Mouse (Mus musculus) left cerebral cortex, postnatal 25 days (tissue): Measurements from ENCODE around the gene Hnrnpa2b1. TPM values are rescaled to one million over a fixed set of nuclear protein-coding genes. Genes with fewer than 3 reads are reported as not detected.

Source experiments
- DNase-seq, 2 experiments: peaks; one replicate each; pipeline ENCODE4 v3.0.0; 2022; ENCODE audit warnings: low spot score in 2 of 2, mixed read lengths in 1 of 2
- intact Hi-C: fragments of 180-260 bp; cut with DNase I; formaldehyde crosslinking; loops from one replicate; pipeline ENCODE4 v1.15.1; 2025
- total RNA-seq, 2 experiments: library from RNA; stranded (reverse); gene quantifications; 2 replicates each; pipeline ENCODE4 v1.2.3; 2021

The Hnrnpa2b1 gene
- total RNA-seq, 2 experiments from 2014 or later = 422 to 444 TPM

DNA sequence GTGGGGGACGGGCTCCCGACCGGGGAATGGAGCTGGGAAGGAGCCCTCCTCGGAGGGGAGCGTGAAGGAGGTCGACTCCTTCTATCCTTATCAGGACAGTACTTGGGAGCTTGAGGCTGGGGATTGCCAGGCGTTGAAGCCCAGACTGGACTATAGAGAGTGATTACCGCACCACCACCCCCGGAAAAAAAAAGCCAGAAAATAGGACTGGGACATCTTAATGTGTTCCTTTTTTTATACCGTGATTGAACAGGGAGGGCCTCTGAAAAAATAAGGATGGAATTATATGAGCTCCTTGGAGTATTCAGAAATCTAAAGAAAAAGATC, 1.4 kb upstream of the Hnrnpa2b1 start:
- DNase-seq = no peak
- intact Hi-C loops = loop anchor here (5.0 kb wide), 1 partner anchor 386 kb away; no protein-coding TSS in a partner anchor

DNA sequence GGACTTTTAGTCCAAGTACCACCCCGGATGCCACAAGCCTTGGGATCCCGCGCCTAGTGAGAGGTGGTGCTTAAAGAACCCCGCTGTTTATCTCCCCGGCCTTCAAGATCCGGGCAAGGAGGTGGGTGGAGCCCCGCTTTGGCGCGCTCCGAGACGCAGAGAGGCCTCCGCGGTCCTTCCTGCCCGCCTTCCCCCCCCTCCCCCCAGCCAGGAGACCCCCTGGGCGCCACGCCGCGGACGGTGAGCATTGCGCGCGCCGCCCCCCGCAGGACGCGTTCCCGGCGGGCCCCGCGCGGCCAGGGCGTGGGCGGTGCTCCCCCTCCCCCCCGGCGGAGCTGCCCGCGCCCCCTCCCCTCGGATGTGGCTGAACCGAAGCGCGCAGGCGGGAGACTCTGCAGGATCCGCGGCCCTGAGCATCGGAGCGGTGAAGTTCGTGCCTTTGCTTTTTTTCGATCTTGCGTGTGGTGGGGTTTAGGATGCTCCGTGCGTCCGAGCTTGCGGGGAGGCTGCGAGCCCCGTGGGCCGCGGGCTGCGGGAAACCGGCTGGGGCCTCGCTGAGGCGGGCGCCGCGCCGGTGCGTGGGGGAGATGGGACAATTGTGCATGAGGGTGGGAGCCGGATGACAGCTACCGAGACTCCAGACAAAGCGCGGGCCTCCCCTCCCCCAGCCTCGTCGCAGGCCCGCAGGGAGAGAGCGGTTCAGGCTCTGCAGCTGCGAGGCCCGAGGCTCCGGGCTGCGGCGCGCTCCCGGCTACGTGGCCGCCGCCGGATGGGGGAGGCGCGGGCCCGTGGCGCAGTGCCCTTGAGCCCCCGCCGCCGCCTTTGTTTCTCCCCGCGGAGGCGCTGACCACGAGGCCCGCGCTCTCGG, 851 bp upstream of the Hnrnpa2b1 start, which contains the start of gene Cbx3:
Gene Cbx3, plus strand, starts transcription at position 50 of the 868 bp plus-strand sequence.
- intact Hi-C loops = loop anchor here (1.0 to 5.0 kb wide), 2 partner anchors 54 to 387 kb away; no protein-coding TSS in a partner anchor
- peak; percentile 77 to 90 for DNase-seq

- intact Hi-C loops = loop anchor here (1.0 to 2.0 kb wide), 2 partner anchors 84 to 111 kb away; no protein-coding TSS in a partner anchor
- peak; percentile 68 to 77 for DNase-seq
These were observed 668 bp downstream of the Hnrnpa2b1 start for GRCm38 (mm10) chr6:51468891-51469561.

GRCm38 (mm10) chr6:51467649-51468048, 2.0 kb downstream of the Hnrnpa2b1 start:
- intact Hi-C loops = loop anchor here (1.0 to 2.0 kb wide), 2 partner anchors 83 to 113 kb away; no protein-coding TSS in a partner anchor
- DNase-seq = no peak

- intact Hi-C loops = no loop called here
- DNase-seq = no peak
These were observed 9.3 kb downstream of the Hnrnpa2b1 start for GRCm38 (mm10) chr6:51460363-51460762.

DNA sequence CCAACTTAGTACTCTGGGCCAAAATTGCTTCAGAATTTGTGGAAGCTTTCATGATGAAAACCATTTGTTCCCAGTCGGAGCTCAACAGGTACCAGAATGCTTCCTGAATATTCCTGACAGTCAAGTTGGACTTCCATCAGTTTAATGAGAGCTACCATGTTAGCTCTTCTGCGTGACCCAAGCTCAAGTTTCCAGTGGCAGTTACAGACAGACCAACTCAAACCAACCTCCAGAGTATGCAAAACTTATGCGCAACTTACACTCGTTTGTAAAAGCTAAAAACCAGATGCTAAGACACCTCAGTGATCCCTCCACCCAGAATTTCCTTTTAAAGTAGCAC, 9.7 kb downstream of the Hnrnpa2b1 start:
- no peak for DNase-seq
- intact Hi-C loops = no loop called here

GRCm38 (mm10) chr6:51459313-51460020, 10.2 kb downstream of the Hnrnpa2b1 start:
- intact Hi-C loops = no loop called here
- no peak for DNase-seq

GRCm38 (mm10) chr6:51458925-51459312, 10.8 kb downstream of the Hnrnpa2b1 start:
- no peak for DNase-seq
- intact Hi-C loops = no loop called here

DNA sequence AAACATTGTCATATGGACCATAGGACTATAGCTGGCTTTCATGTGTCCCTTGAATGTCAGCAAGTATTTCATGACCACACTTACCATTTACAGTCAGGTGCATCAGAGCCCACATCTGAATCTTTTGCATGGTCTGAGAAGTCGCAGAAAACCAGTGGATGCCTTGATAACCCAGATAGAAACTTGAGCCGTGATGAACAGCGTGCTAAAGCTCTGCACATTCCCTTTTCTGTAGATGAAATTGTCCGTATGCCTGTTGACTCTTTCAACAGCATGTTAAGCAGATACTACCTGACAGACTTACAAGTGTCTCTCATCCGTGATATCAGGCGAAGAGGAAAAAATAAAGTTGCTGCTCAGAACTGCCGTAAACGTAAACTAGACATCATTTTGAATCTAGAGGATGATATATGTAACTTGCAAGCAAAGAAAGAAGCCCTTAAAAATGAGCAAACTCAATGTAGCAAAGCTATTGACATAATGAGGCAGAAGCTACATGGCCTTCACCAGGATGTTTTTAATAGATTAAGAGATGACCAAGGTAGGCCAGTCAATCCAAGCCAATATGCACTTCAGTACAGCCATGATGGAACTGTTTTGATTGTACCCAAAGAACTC, 11.8 kb downstream of the Hnrnpa2b1 start:
- no peak for DNase-seq
- intact Hi-C loops = no loop called here

DNA sequence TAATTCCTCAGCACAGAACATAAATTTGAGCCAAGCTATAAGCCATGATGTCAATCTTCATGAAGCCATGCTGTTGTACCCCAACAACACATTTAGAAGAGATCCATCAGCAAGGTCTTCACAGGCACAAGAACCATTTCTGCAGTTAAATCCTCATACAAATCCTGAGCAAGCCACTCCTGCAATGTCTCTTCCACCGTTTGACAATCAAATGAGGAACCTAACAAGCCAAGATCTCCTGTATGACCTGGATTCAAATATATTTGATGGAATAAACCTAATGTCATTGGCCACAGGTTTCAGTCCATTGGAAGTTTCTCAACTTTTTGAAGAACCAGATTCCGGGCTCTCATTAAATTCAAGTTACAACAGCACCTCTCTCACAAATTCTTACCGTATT, 12.4 kb downstream of the Hnrnpa2b1 start:
- intact Hi-C loops = no loop called here
- no peak for DNase-seq

GRCm38 (mm10) chr6:51456198-51456597, 13.5 kb downstream of the Hnrnpa2b1 start:
- intact Hi-C loops = no loop called here
- no peak for DNase-seq

- intact Hi-C loops = no loop called here
- no peak for DNase-seq
These were observed 14.7 kb downstream of the Hnrnpa2b1 start for GRCm38 (mm10) chr6:51454949-51455348.

DNA sequence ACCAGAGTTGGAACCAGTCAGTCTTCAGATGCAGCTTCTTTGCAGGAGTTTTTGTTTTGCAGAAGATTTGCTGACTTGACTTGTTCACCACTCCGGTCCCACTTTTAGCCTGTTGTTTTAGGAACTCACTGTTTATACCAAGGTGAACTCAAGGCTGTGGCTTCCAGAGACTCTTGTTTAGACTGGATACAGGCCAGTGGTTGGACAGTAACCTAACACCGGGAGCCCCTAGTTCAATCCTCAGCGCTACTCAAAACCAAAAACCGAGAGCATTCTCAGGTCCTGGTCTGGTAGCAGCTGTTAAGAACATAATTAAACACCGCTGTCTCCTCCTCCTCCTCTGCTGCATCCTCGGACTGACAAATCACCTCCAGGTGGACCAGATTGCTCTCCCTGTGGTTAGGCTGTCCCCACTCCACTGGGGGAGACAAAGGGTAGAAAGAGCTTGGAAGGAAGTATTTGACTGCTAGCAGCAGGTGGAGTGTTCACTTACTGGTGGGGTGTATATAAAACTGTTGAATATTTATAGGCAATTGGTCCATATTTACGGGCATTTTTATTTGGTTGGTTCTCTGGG, 16.7 kb downstream of the Hnrnpa2b1 start:
- DNase-seq = no peak

DNA sequence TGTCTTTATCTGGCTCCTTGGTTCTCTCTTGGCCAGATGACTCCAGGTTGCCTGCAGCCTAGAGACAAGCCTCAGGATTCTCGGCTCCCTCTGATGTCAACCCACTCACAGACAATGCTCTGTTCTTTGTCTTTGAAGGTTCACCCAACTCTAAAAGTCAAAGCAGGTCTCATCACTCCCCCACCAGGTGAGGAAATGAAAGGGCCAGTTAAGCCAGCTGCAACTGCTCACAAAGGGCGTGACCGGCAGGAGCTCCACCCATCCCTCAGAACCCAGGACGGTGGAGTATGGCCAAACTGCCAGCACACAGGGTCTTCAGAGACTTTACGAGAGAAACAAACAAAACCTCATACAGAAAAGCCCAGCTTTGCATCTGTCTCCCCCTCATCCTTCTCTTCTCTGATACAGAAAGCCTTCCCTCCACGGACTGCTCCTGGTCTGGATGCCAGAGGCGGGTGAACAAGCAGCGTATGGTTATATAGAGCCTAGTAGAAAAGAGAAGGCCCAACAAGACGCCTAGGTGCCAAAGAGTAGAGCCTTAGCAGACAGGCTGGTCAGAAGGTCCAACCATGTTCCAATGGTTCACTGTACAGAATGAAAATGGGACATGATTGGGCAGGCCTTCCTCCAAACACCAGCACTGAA, 27.4 kb downstream of the Hnrnpa2b1 start:
- intact Hi-C loops = no loop called here
- DNase-seq = no peak

More for the DNA sequence above, 16.7 kb downstream of the Hnrnpa2b1 start:
- intact Hi-C loops = no loop called here

GRCm38 (mm10) chr6:51438826-51439330, 30.8 kb downstream of the Hnrnpa2b1 start:
- intact Hi-C loops = no loop called here
- peak in 1 of 2 experiments; percentile 44 for DNase-seq

- DNase-seq = no peak
- intact Hi-C loops = no loop called here
These were observed 32.0 kb downstream of the Hnrnpa2b1 start for GRCm38 (mm10) chr6:51437665-51438064.

- no peak for DNase-seq
- intact Hi-C loops = no loop called here
These were observed 35.4 kb downstream of the Hnrnpa2b1 start for GRCm38 (mm10) chr6:51434270-51434669.

- DNase-seq = peak; percentile 29 to 35
- intact Hi-C loops = no loop called here
These were observed 36.9 kb downstream of the Hnrnpa2b1 start, which contains the start of gene Nfe2l3 for GRCm38 (mm10) chr6:51432535-51433397. Gene Nfe2l3, plus strand, starts transcription at chr6:51432670.
